Mouse (Mus musculus) ES-CJ7 (cell line): ENCODE measurements around the gene Scel.

ENCODE experiments used
- DNase-seq: peaks from one replicate; pipeline ENCODE4 v3.0.0; 2011; ENCODE audit warnings: low read depth, low spot score

The Scel gene

DNA sequence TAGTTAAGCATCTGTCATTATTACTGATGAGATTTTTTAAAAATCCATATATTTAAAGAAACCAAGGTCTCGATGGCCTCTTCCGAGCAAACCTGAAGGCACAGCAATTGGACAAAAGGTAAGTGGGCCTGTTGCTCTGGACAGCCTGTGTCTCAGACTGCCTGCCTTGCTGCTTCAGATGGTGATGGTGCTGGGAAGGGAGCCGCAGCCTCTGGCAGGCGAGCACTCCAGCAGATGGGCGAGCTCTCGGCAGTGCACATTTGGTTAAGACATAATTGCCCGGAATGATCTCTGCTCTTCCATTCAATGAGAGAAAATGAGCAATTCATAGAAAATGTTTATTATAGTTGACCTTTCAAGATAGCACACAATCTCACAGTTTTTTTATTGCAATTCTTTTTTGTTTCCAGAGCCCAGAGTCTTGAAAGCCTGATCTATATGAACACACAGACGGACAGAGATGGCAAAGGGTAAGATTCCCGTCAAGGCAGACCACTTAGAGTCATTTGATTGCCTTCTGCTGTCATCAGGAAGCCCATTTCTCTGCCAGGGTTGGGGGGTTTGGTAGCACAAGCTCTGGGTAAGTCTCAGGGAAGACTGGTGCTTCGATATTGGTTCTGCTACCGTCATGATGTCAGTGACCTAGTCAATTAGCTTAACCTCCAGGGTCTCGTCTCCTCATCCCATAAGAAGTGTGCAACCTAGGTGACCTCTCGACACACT, 58.6 kb downstream of the Scel start:
- DNase-seq, result no peak

DNA sequence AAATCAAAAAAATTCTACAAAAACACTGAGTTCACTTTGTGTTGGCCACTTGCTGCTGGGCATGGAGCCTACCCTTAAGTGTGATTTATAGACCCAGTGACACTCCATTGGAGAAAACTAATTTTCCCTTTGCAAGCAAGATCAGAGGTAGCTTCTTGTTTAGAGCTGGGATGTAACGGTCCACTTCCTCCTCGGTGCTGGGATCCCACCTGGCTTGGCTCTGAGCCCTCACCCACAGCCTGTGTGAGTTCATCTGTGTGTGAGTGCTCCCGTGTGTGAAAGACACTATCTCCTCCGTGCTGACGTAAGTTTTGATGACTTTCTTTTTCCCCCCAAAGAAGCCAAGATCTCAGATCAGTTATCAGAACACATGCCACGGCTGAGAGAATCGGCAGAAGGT, 62.7 kb downstream of the Scel start:
- no peak for DNase-seq

DNA sequence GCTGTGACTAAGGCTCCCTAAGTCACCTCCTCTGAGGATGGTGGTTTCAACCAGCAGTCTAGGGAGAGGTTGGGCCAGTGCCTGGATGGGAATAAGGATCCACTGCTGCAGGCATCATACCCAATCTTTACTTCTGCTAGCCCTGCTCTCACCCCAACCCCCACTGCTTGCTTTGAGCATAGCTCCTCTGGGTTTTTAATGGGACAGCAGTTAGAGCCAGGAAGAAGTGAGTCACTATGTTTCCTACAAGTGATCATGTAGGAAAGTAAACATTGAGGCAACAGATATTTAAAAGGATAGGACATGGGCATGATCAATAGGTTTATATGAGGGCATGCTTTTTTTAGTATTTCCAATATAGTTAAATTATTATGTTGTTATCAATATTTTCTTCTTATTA, 63.9 kb downstream of the Scel start:
- no peak for DNase-seq

DNA sequence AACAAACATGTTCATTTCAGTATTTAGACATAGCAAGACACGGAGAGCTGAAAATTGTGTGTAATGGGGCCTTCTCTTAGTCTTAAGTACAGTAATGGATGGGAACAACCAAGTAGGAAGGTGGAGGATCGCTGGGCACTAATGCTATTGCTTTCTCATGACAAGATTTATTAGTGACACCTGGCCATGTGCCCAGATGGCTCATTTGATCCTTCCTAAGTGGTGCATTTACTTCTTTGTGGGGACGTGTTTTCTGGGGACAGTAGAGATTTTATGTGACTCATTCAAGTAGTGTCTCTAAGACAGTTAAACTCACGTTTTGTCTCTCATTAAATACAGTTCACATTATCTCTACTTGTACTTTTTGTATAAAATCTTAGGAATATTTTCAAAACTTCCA, 73.5 kb downstream of the Scel start:
- no peak for DNase-seq

DNA sequence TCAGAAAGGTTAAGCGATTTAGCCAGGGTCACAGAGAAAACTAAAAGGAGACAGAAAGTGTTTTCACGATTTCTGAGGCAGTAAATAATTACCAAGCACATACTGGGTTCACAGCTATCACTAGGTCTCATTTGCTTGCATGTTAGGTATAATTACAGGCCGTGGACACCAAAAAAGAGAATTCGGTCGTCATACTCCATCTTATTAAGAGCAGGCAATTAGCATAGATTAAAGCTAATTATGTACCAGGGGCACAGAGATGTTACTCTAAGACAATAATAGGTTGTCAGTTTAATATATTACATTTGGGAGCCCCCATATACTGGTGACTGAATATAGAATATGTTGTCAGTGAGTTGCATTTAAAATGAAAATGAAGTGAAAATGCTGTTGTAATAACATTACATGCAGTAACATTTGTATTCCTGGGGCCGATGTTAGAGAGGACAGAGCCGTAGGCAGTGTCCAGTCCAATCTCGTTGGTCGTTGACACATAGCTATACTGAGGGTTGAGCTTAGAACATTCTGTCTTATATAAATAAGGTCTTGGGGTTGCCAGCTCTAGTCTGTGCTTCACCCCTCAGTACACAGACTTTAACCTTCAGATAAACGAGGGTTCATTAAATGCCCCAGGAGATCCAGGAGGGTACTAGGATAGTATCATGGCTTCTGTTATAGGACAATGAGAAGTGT, 74.2 kb downstream of the Scel start:
- DNase-seq, result no peak

DNA sequence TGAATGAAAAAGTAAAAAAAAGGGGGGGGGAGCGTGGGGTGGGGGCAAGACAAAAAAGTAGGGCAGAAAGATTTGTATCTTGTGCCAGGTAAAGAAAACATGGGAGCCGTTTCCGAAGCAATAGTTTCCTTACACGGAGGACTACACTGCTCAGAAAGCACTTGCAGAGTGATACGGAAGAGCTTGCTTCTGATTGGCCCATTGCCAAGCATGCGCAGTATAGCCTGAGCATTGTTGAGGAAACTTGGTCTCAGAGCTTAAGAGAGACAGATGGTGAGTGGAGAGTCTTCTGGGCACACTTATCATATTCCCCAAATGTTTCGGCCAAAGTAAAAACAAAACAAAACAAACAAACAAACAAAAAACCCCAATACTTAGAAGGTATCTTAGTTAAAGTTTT, 76.7 kb downstream of the Scel start:
- peak; percentile 4 for DNase-seq

DNA sequence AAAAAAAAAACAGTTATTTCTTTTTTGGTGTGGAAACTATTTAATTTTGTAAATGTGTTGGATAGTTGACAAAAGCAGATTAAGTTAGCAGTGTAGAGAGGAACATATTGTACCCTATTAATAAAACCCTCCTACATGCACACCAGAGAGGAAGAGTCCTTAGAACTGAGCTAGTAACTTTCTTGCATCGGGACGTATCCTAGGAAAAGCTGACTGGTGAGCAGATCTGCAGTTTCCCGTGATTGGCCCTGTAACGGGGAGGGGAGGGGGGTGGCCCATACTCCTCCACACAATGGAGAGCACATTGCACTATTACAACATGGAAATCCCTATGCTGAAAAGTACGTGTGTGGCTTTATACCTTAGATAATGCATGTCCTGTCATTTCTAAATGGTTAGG, 82.7 kb downstream of the Scel start:
- DNase-seq, result no peak

DNA sequence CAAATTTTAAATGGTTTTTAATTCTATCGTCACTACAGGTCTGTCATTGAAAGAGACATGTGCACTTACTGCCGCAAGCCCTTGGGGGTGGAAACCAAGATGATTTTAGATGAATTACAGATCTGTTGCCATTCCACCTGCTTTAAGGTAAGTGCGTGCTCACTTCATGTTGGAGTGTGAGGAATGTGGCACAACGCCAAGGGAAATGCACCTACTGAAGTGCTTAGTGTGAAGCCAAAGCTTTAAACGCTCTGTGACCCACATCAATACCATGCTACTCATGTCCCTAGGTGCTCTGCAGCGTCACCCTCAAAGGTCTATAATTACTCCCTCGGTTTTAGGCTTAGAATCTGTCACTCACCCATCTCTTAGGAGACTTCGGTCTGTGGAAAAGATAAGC, 94.9 kb downstream of the Scel start:
- DNase-seq, result no peak

DNA sequence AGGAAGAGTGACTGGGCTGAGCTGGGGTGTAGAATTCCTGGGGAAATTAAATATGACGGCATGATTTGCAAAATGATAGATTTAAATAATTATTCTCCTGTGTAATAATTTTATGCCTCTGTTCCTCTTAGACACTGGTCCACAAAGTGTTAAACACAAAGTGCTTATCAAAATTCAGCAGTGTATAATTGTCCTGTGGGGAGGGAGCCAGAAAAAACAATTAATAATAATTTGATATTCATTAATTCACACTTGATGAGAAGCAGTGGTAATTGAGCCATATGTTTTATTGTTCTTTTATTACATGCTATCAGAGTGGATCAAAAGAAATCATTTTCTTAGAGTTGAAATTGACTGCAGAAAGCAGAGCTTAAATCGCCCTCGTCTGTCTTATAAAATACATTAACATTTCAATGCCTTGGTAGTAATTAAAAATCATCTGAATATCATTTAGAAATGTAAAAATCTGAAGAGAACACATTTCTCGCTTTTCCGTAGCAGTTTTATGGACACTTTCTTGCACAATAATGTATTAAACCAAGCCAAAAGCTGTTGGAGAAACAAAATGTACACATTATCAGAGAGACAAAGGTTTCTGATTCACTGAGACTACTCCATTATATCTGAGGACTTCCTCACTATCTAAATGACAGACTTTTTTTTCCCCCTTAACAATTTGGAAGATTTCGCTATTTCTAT, 100.6 kb downstream of the Scel start:
- DNase-seq, result no peak

DNA sequence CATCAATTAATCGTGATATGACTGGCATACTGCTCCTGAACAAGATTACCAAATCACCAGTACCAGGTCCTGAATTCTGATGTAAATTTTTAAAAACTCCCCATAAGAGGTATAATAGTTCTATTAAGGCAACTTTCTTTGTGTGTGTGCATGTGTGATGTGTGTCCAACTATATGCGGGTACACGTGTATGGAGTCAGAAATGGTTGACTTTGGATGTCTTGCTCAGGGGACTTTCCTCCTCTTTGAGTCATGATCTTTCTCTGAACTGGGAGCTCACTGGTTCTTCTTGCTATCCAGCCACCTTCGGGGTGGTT, 101.1 kb downstream of the Scel start:
- DNase-seq, result no peak

DNA sequence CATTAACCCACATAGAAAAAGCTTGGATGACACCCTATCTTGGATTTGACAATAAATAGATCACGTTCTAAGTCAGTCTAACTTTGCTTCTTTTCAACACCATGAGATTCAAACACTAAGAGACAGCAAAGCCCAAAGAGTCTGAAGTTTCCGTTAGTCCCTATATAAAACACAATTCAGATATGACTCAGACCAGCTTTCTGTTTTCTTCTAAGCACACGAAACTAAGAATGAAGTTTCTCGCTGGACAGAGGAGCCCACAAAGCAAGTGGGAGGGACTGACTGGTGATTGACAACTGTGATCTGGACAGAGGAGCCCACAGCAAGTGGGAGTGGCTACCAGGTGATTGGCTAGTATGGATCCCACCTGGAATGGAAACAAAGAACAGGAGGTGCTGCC, 106.6 kb downstream of the Scel start:
- DNase-seq, result no peak

DNA sequence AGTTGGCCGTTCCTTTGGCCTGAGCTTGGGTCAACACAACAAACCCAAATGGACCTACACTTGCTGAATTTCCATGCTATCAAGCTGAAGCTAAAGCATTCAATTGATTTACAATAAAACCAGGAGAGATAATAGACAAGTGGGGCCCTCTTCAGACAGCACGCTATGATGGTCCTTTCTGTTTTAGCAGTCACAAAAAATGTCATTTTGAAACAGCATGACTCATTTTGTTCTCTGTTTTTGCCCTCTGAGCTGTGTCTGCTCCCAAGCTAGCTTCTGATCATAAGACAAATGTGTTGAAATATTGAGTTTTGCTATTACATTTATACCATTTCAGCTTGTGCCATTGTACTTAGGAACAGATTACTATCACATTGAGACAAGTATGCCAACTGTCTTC, 108.1 kb downstream of the Scel start:
- no peak for DNase-seq

DNA sequence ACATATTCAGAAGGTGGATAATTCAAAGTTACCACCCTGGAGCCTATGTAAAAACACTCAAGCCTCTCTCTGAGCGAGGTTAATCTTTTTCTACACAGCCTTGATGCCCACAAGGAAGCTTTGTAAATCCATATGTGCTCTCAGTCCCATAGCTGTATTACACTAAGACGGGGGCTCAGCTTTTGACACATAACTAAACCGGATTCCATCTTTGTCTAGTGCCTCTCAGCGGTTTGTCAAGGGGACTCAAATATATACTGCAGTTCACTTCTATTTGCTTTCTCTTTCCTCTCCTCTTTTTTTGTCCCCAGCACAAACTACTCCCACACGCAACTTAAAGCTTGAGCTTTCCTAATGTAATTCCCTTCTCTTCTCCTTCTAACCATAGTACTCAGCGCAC, 113.0 kb downstream of the Scel start:
- no peak for DNase-seq

DNA sequence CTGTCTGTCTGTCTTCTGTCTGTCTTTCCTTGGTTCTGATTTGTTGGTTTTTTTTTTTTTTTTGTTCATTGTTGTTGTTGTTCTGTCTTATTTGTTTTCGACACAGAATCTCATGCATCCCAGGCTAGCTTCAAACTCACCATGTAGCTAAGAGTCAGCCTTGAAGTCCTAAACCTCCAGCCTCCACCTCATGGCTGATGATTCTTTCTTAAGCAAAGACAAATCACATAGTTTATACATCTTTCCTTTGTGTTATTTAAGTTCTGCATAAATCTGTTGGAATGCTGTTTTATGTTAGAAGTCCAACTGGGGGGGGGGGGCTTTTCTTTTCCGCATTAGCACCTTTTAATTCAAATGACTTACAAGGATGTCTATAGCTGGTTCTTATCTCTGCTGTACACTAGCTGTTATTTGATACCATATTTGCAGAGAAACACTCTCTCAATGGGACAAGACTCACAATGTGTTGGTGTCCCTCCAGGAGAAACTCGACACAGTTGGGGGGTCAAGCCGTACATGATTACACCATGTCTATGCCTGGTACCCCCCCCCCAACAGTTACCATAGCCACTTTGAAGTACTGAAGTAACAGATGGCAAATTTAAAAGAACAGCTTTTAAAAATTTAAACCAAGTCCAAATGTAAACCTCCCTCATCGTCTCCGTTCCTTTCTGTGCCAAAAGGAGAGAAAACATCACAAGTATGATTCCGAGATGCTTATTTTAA, 116.7 kb downstream of the Scel start:
- no peak for DNase-seq

DNA sequence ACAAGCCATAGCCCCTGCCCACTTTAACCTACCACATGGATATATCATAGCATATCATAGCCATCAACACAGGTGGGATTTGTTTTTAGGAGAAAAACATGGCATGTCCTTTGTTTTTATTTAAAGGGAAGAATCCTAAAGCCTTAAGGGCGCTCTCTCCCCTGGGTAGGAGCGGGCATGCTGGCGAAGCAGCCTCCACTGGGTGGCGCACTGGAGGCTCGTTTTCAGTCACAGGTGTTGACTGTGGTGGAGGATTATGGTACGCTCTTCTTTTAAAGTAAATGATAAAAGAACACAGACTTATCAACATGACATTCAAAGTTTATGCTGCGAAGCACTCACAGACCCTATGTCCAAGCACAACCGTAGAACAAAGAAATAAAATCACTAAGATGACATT, 117.4 kb downstream of the Scel start:
- DNase-seq, result peak; percentile 28

DNA sequence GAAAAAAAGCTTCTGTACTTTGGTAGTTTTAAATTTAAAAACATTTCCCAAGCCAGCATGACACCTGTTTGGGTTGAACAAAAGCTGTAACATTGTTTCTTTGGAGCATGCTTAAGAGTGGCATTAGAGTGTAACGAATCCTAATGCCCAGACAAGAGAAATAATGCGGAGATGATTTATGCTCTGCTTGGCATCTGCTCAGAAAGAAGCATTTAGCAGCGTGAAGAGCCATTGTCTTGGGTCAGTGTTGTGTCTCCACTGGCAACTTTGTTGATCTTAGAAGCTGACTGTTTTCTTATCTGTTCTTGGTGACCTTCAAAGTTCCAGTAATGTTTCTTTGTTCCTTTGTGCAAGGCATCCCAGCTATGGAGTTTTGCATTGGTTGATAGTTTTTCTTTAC, 130.8 kb downstream of the Scel start:
- DNase-seq, result no peak

DNA sequence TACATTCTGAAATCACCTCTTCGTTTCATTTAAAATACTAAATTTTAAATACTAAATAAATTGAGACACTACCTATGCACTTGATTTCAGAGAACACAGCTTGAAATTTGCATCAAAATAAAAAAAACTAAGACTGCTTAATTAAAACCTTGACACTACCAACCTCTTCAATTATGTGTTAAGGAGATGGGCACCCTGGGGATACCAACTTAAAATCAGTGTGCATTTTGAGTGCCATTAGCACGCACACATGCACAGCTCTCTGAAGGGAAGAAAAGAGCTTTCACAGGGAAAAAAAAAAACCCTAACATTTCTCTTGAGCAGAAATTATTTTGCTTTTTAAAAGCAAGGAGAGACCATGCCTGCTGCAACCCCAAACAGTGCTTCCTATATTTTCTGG, 134.8 kb downstream of the Scel start:
- no peak for DNase-seq

DNA sequence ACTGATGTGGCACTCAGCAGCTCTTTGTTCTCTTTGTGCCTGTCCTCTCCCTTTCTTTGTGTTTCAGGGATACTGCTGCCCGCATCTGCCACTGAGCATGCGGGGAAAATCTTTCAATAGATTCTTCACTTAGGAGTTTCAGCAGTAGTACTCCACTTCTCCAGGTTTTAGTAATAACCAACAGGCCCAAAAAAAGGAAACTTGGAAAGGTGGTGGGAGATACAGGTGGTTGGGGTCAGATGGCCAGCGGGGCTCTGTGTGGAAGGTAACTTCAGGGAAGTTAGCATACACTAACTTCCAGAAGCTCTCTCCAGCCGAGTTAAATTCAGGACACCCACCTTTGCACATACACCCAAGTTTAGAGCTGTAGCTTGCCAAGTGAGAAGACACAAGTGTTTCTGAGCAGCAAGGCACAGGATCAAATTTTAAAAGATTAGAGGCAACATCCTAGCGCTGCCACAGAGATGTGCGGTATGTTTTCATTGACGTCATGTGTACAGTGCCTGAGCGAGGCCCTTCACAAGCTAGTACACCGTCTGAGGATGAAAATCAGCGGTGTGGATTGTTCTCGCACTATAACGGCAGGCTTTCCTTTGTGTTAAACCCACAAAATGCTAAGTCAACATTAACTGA, 135.6 kb downstream of the Scel start:
- peak; percentile 23 for DNase-seq

DNA sequence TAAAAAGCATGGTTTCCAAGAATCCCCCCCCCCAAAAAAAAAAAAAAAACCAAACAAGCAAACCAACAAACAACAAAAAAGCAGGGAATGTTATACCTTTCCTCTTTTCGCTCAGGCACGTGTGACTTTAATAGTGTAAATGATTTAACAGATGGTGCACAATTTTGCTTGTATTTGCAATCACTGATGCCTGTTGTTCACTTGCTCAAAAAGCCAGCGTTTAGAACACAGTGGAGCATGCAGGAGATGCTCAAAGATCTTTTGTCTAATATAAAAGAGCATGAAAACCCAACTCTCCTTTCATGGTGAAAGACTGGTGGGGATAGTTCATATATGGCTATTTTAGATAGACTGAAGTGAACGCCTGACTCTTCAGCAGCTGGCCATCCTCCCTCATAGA, 136.2 kb downstream of the Scel start:
- DNase-seq, result no peak

DNA sequence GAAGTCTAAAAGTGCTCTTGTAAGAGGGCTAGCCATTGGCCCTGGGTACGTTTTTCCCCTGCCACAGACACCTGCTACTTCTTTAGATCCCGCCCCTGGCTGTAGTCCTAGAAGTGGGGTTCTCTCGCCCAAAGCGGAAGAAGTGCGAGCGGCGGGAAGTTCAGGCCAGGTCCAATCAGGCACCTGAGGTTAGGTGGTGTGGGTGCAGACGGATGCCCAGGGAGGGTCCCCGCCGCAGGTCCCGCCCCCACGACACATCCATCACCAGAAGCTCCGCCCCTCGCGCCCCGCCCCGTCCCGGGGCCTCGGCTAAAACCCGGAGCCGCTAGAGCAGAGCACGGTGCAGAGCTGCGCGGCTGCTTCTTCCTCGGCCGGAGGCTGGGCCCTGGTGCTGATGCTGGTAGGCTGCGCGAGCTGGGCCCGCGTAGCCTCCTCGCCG, 136.8 kb downstream of the Scel start, which contains the start of gene Slain1:
Slain1 (plus strand) TSS at position 333 of the 439 bp plus-strand sequence.
- peak; percentile 91 for DNase-seq

DNA sequence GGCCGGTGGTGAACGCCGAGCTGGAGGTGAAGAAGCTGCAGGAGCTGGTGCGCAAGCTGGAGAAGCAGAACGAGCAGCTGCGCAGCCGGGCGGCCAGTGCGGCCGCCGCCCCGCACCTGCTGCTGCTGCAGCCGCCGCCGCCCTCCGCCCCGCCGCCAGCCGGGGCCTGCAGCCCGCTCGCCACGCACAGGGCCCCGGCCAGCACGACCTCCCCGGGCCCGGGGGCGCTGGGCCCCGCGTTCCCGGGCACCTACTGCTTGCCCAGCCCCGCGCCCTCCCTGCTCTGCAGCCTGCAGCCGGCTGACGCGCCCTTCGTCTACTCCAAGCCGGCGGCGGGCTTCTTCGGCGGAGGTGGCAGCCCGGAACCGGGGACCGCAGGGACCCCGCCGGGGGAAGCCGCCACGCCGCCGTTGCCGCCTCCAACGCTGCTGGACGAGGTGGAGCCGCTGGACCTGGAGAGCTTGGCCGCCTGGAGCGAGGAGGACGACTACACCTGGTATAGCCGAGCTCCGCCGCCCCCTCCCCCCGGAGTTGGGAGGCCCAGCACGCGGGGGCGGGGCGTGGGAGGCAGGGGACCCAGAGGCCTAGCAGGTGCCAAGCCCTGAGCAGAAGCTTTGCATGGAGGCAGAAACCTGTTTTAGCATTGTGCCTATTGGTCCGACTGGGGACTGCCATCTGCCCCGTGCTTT, 137.4 kb downstream of the Scel start:
- DNase-seq, result peak; percentile 54
